Mouse (Mus musculus): ENCODE measurements at regions not wholly inside any gene's neighbourhood (a gene's known extent, or its start where the extent isn't known, plus 50 kb on each side); places are given as distances from the start of the nearest gene placed in this dataset.

GRCm38 (mm10) chr12:26621135-26621932 lies 152.3 kb downstream of the Cmpk2 start:
- TF ChIP-seq CTCF (IDR thresholded peaks at IDR 0.05; ENCODE audit: control insufficient read depth, insufficient read depth, insufficient read length) (no peak), CEBPB (IDR thresholded peaks at IDR 0.05; ENCODE audit: low read depth) (no peak)
